Mouse (Mus musculus) thymus, postnatal 25 days (tissue): ENCODE measurements around the gene Efcab9.
A peak's percentile ranks its signal among the peaks of the same experiment; 100 is the strongest.

Experiments used
- DNase-seq: peaks from one replicate; pipeline ENCODE4 v3.0.0; 2022

Efcab9 gene

DNA sequence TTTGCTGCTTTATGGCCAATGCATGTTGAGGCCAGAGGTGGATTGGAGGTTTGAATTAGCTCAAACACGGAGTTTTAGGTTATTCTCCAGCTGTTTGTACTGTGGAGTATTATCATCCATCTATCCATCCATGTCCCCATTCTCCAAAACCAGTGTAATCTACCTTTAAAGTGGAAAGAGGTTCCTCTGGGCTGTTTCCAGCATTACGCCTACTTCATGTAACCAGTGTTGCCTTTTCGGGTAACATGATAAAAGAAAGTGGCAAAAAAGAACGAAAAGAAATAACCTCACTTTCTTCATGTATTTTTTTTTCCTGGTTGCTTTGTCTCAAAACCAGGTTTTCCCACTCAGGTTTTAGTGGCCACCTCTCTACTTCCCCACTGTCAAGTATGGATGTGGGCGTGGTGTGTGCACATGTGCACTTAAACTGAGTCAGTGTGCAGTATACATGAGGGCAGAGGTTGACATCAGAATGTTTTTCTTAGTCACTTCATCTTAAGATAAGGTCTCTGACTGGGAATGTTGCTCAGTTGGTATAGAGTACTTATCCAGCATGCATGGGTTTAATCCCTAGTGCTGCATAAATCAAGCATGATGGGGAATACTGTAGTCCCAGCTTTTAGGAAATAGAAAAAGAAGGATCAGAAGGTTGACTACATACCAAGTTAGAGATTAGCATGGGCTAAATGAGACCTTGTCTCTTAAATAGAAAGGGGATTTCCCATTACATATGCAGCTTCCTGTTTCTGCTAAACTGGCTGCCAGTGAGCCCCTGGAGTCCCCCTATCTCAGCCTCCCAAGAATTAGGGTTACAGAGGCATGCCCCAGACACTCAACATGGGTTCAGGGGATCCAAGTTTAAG lies 42.8 kb downstream of the Efcab9 start:
- DNase-seq = no peak

- DNase-seq = no peak
Measured at GRCm38 (mm10) chr11:32488344-32488743, 43.5 kb downstream of the Efcab9 start.

DNA sequence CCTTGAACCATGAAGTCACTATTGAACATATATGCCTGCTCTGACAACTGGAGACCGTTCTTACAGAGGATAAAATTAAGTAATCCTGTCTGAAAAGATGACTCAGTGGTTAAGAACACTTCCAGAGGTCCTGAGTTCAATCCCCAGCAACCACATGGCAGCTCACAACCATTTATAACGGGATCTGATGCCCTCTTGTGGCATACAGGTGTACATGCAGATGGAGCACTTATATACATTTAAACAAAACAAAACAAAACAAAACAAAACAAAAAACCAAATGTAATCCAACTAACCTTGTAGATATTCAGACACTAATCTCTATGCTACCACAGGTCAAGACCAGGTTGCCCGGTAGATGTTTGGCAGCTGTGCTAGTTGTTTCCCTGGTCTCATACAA lies 44.4 kb downstream of the Efcab9 start:
- no peak for DNase-seq

- DNase-seq = no peak
Measured at GRCm38 (mm10) chr11:32486621-32487020, 45.3 kb downstream of the Efcab9 start.

- DNase-seq = no peak
Measured at GRCm38 (mm10) chr11:32485290-32485689, 46.6 kb downstream of the Efcab9 start.

- no peak for DNase-seq
Measured at GRCm38 (mm10) chr11:32481525-32481924, 50.4 kb downstream of the Efcab9 start.

DNA sequence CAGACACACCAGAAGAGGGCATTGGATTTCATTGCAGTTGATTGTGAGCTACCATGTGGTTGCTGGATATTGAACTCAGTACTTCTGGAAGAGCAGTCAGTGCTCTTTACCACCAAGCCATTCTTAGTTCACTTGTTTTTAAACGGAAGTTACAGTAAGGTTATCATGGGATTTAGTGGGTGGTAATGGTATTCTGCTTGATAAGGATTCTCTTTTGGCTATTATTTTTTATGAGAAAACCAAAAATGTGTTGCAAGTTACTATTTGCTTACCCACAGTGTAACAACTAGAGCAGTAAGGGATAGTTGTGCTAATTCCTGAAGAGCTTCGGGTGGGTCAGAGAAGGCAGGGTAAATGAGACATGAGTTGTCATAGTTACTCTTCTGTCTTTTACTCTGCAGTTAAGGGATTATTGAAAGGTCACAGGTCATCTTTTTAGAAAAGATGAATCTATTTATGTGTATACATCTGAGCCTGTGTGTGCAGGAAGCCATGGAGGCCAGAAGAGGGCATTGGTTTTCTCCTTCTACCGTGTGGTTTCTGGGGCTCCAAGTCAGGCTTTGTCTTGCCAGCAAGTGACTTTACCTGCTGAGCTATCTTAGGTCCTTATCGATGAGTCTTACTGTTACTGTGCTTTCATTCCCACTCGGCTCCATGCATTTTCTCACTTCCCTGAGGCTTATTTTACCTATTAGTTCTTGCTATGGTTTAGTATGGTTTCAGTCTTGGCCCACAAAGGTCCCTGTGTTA lies 56.2 kb downstream of the Efcab9 start:
- no peak for DNase-seq

DNA sequence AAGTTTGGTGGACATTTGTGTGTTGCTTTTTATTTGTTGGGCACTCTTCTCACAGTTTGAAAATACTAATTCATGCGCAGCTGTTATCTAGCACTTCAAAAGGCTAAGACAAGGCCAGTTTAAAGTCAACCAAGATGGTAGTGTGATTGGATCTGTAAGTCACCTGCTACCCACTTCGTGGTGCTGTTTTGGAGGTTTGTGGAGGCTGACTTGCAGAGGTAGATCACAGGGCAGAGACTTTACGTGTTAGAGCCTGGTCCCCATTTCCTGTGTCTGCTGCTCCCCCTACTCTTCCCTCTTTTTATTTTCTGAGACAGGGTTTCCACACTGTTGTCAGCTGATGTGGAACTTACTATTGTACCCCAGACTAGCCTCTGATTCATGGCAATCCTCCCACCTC lies 57.2 kb downstream of the Efcab9 start:
- peak; percentile 19 for DNase-seq
